Mouse (Mus musculus) kidney, adult 2 months (tissue): ENCODE data around the gene Bcas3. TPM values are rescaled to one million over a fixed set of nuclear protein-coding genes. Genes with fewer than 3 reads are reported as not detected.

ENCODE experiments used
- DNase-seq: peaks from one replicate; pipeline ENCODE4 v3.0.0; 2021
- H3K27ac ChIP-seq: fragments of 200-500 bp; 2 replicates; pipeline ENCODE4 v1.5.1; 2012; ENCODE audit warnings: low read depth, low read length, control low read depth, inconsistent platforms; ENCODE audit not compliant: insufficient read depth
- H3K27me3 ChIP-seq: fragments of 200-500 bp; replicated peaks from 2 replicates; pipeline ENCODE4 v1.6.1; 2012; ENCODE audit warnings: mild to moderate bottlenecking, moderate library complexity, low read length, inconsistent platforms; ENCODE audit not compliant: control insufficient read depth, insufficient read depth
- H3K36me3 ChIP-seq: fragments of 200-500 bp; 2 replicates; pipeline ENCODE4 v1.6.1; 2012; ENCODE audit warnings: mild to moderate bottlenecking, moderate library complexity, low read length, inconsistent platforms; ENCODE audit not compliant: control insufficient read depth, insufficient read depth
- H3K4me1 ChIP-seq: fragments of 200-500 bp; 2 replicates; pipeline ENCODE4 v1.6.1; 2011; ENCODE audit warnings: low read length; ENCODE audit not compliant: control insufficient read depth, insufficient read depth
- H3K4me3 ChIP-seq: fragments of 200-500 bp; 2 replicates; pipeline ENCODE4 v1.5.1; 2011; ENCODE audit warnings: mild to moderate bottlenecking, low read depth, low read length, control low read depth; ENCODE audit not compliant: insufficient read depth
- CTCF ChIP-seq: fragments of 200-500 bp; conservative IDR thresholded peaks from 2 replicates; pipeline ENCODE4 v1.5.1; 2011; ENCODE audit warnings: low read depth, mild to moderate bottlenecking, control low read depth, low read length, moderate library complexity, mixed read lengths; ENCODE audit not compliant: insufficient read depth, insufficient read length
- POLR2A ChIP-seq: fragments of 200-500 bp; IDR thresholded peaks from one replicate; pipeline ENCODE4 v1.6.1; 2011; ENCODE audit warnings: low read depth, low read length, control low read depth
- WGBS: fragments of 180-500 bp; shearing (Covaris S2); methylation state at CpG from one replicate; pipeline ENCODE4 v1.1.7; 2018; 5-methylcytosine and 5-hydroxymethylcytosine counted together
- polyA plus RNA-seq: library from polyadenylated mRNA; depleted of rRNA; stranded (reverse); fragments of >200 nt; gene quantifications from 2 replicates; pipeline ENCODE4 v1.2.3, GENCODE M21; 2012

Gene Bcas3
- polyA plus RNA-seq, 1 experiment, result 47.3 TPM

DNA sequence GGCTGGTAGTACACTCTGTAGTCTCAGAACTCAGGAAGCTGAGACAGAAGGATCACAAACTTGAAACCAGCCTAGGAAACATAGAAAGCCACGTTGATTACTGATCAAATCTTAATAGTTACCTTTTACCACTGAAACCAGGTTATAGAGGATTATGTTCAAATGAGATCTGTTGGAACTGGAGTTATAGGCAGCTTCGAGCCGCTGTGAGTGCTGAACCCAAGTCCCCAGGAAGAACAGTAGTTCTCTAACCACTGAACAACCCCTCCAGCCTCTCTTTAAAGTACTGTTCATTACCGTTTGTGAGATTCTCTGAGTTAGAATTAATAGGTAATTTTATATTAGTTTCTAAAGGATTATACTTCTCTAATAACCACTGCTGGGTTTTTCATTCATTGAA, 188.0 kb downstream of the Bcas3 start:
- no peak for DNase-seq
- no peak overlapping the region for H3K27ac ChIP-seq
- no peaks in the 10 kb centered on the region for H3K27me3 ChIP-seq
- no peaks in the 10 kb centered on the region for H3K4me1 ChIP-seq
- 89% methylated on average over 4 of the region's 4 CpGs for WGBS
- H3K36me3 ChIP-seq, result no peaks in the 10 kb centered on the region
- TF ChIP-seq POLR2A, result no peak
- TF ChIP-seq CTCF, result no peak
- H3K4me3 ChIP-seq, result no peak overlapping the region

DNA sequence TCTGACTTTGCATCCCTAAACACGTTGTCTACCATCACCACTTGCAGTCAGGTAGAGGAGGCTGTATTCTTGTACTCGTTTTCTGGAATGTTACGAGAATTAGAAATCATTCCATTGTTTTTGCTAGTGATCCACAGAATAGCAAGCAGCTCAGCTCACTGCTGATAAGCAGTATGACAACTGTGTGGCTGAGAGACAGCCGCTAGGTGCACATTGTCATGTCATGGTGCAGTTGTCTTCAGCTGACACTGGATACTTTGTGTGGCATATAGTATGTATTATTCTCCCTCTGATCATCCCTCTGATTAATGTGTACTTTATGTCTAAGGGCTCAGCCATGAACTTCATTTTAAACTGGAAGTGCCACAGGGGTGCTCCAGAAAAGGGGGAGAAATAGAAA, 190.3 kb downstream of the Bcas3 start:
- DNase-seq, result no peak
- 90% methylated on average over 4 of the region's 4 CpGs for WGBS
- Histone ChIP-seq H3K36me3 (no peaks in the 10 kb centered on the region), H3K27me3 (no peaks in the 10 kb centered on the region), H3K4me1 (no peaks in the 10 kb centered on the region), H3K27ac (no peak overlapping the region), H3K4me3 (no peak overlapping the region)
- TF ChIP-seq CTCF (no peak), POLR2A (no peak)

DNA sequence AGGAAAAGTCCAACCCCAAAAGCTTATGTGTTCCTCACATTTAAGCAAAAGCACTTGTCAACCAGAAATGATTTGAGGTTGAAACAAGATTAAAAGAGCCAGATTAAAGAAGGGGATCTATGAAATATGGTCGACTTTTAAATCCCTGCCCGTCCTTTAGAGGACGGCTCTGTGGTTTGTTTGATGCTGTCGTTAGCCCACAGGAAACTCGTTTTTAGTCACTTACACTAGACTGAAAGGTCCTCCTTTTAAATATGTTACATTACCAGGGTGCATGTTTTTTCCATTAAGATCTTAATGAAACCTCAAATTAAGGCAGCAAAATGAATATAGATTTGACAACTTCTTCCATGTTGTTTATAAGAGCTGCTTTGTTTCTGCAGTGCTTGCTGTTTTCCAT, 192.6 kb downstream of the Bcas3 start:
- no peak for DNase-seq
- no peaks in the 10 kb centered on the region for H3K4me1 ChIP-seq
- no peaks in the 10 kb centered on the region for H3K36me3 ChIP-seq
- WGBS, result 83% methylated on average over 5 of the region's 5 CpGs
- no peaks in the 10 kb centered on the region for H3K27me3 ChIP-seq
- H3K27ac ChIP-seq, result no peak overlapping the region
- no peak overlapping the region for H3K4me3 ChIP-seq
- no peak for TF ChIP-seq CTCF
- TF ChIP-seq POLR2A, result no peak

DNA sequence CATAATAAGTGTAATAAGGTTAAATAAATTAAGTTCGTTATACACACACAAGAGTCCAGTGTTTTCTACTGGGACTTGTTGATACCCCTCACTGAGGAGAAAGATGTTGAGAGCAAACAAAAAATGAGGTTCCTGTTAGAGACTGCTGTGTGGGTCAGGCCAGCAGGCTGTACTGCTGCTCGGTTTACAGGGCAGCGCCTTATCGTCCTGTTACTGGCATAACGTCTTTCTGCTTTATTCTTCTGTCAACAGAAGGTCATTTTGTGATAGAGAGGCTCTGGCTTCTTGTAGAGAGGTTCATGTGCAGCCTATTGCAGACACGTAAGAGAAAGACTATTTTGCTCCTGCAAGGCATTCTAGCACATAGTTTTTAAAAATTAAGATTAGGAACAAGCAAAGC, 195.0 kb downstream of the Bcas3 start:
- no peak for TF ChIP-seq POLR2A
- no peak for TF ChIP-seq CTCF
- no peak overlapping the region for H3K4me3 ChIP-seq
- DNase-seq, result no peak
- H3K4me1 ChIP-seq, result no peaks in the 10 kb centered on the region
- no peaks in the 10 kb centered on the region for H3K27me3 ChIP-seq
- no peak overlapping the region for H3K27ac ChIP-seq
- 72% methylated on average over 6 of the region's 6 CpGs for WGBS
- H3K36me3 ChIP-seq, result no peaks in the 10 kb centered on the region

- WGBS, result 90% methylated on average over 3 of the region's 3 CpGs
- Histone ChIP-seq H3K27ac (no peak overlapping the region), H3K27me3 (no peaks in the 10 kb centered on the region), H3K36me3 (no peaks in the 10 kb centered on the region; the same call in 1 of the 2 replicates), H3K4me3 (no peak overlapping the region), H3K4me1 (no peaks in the 10 kb centered on the region)
- no peak for DNase-seq
- TF ChIP-seq CTCF (no peak), POLR2A (no peak)
Measured at GRCm38 (mm10) chr11:85549651-85550050, 196.7 kb downstream of the Bcas3 start.

DNA sequence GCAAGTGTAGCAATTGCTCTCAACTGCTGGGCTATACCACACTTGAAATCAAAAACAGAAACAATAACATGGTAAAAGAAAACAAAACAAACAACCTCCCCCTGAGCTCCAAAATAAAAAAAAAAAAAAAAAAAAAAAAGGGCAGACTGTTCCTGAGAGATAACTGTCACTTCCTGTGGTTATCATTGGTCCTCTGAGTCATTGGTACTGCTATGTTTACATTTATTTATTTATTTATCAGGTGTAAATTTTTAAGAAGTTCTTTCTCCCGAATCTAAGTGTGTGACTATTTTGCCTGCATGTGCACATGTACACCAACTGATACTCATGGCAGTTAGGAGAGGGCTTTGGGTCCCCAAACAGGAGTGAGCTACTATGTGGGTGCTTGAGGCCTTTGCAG, 202.1 kb downstream of the Bcas3 start:
- Histone ChIP-seq H3K36me3 (no peaks in the 10 kb centered on the region; the same call in none of the 2 replicates), H3K27ac (no peak overlapping the region), H3K4me3 (no peak overlapping the region), H3K4me1 (no peaks in the 10 kb centered on the region), H3K27me3 (no peaks in the 10 kb centered on the region)
- no peak for TF ChIP-seq CTCF
- TF ChIP-seq POLR2A, result no peak
- DNase-seq, result no peak
- WGBS, result 70% methylated on average over 1 of the region's 1 CpGs

DNA sequence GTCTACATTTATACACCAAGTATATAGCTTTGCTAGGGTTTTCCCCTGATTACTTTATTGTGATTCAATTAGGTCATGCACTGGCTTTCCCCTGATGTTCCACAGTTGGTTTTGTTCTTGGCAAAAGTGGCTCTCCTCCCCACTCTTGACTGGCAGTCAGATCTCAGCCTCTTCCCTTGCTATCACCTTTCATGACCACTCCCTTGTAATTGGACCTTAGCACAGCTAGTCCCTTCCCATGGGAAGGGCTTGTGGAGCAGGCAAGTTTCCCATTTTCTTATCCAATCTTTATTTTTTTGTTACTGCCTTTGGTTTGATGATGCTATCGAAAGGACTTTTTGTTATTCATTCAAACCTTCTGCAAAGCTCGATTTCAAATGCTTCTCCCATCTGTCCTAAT, 202.8 kb downstream of the Bcas3 start:
- no peak for TF ChIP-seq CTCF
- TF ChIP-seq POLR2A, result no peak
- Histone ChIP-seq H3K36me3 (peaks cover 1% of the 10 kb centered on the region), H3K27ac (no peak overlapping the region), H3K4me3 (no peak overlapping the region), H3K27me3 (no peaks in the 10 kb centered on the region), H3K4me1 (no peaks in the 10 kb centered on the region)
- DNase-seq, result no peak
- 70% methylated on average over 2 of the region's 2 CpGs for WGBS

DNA sequence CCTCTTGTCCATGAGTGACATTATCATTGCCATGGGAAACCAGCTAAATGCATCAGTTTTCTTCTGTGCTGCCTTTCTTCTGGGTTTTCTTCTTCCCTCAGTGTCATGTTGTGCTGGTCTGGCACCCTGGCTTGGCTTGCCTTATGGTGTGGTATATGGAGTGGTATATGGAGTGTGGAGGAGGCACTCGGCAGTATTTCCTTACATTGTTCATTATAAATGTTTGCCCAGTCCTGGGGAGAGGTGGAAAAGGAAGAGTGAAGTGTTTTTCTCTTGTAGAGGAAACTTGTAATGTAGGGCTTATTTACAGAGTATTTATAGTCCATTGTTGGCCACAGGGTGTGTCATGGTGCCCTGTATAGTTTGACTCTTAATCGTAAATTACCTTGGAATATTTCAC, 212.1 kb downstream of the Bcas3 start:
- TF ChIP-seq CTCF (no peak), POLR2A (no peak)
- H3K36me3 ChIP-seq, result peaks cover 1% of the 10 kb centered on the region; the same call in 1 of the 2 replicates
- no peak for DNase-seq
- no peaks in the 10 kb centered on the region for H3K4me1 ChIP-seq
- 63% methylated on average over 2 of the region's 2 CpGs for WGBS
- no peak overlapping the region for H3K4me3 ChIP-seq
- no peak overlapping the region for H3K27ac ChIP-seq
- no peaks in the 10 kb centered on the region for H3K27me3 ChIP-seq
